Mouse (Mus musculus): ENCODE measurements at regions not wholly inside any gene's neighbourhood (a gene's known extent, or its start where the extent isn't known, plus 50 kb on each side); places are given as distances from the start of the nearest gene placed in this dataset.
"Not testable (repeated sequence)": the region's sequence is repeated elsewhere in the genome, so short reads cannot be mapped to it uniquely, and the experiment has no call there.

DNA sequence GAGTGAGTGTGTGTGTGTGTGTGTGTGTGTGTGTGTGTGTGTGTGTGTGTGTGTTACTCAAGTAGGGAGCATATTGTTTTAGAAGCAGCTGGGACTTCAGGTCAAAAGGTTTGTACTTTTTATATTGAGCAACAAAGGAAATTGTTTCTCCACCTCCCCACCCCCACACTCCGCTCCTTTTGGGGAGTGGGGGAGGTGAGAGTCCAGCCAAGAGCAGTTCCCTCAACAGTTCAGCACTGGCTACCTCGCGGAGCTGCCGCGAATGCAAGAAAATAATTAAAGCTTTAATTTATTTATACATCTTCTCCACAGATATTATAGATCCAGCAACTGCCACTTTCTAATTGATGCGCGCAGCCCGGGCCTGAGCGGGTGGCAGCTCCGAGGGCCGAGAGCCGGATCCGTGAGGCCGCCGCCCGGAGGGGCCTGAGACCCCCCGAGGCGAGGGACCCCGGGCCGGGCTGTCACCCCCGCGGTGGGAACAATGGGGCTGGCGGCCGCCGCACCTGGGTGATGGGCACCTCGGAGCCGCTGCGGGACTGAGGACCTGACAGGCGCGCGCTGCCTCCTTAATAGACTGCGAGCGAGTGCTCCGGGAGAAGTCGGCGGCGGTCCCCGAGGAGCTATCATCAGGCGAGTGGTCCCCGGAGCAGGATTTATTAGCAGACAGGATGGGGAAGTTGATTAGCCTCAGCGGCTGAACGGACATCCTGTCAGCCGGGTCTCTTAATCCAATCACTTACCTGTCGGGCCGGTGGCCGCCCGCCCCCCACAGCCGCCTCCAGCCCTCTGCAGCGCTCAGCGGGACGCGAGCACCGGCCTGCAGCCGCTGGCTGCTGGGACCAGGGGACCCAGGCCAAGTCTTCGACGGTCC, 124.4 kb downstream of the Melk start:
- H3K27me3 ChIP-seq (ENCODE audit: control insufficient read depth, insufficient read depth, low read length): peaks cover 11% of the 10 kb centered on the region
- H3K27ac ChIP-seq (replicated peaks; ENCODE audit: low read depth, low read length): no peak overlapping the region
- DNase-seq (ENCODE audit: low spot score) (peak; percentile 30), ATAC-seq (replicated peaks; ENCODE audit: insufficient number of reproducible peaks, low FRiP score, low TSS enrichment, low read depth) (no peak)
- H3K9me3 ChIP-seq (replicated peaks; ENCODE audit: control insufficient read depth, low read length): no peaks in the 10 kb centered on the region
- H3K4me2 ChIP-seq (ENCODE audit: low read depth, low read length): peak overlapping the region; percentile 56
- H3K9ac ChIP-seq (replicated peaks; ENCODE audit: low read length): peak overlapping the region; percentile 23
- no peaks in the 10 kb centered on the region for H3K36me3 ChIP-seq (replicated peaks; ENCODE audit: control insufficient read depth, insufficient read depth, low read depth, low read length)
- 1% methylated on average over 55 of the region's 56 CpGs for WGBS
- H3K4me3 ChIP-seq (ENCODE audit: low read depth, low read length): peak overlapping the region; percentile 31
- peaks cover 2% of the 10 kb centered on the region; the same call in 1 of the 2 replicates for H3K4me1 ChIP-seq (ENCODE audit: control insufficient read depth, insufficient read depth, low read length)

DNA sequence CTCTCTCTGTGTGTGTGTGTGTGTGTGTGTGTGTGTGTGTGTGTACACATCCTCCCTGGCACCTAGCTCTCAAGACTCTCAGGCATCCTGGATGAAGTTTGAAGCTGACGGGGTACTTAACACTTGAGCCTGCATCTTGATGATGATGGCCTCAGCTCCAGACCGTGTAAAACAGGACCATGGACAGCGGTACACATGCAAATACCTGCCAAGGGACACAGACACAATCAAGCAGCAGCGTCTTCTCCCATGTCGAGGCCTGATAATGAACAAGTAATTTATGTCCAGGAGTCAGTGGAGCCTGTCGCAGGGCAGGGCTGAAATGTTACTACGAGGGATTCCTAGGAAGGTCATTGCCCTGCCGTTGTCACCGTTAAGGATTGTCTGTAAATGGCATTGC, 133.9 kb downstream of the Melk start:
- ATAC-seq (replicated peaks; ENCODE audit: insufficient number of reproducible peaks, low FRiP score, low TSS enrichment, low read depth) (no peak), DNase-seq (ENCODE audit: low spot score) (peak; percentile 72)
- H3K4me3 ChIP-seq (ENCODE audit: low read depth, low read length): no peak overlapping the region
- 35% methylated on average over 9 of the region's 9 CpGs for WGBS
- no peaks in the 10 kb centered on the region for H3K4me1 ChIP-seq (ENCODE audit: control insufficient read depth, insufficient read depth, low read length)
- no peaks in the 10 kb centered on the region for H3K9me3 ChIP-seq (replicated peaks; ENCODE audit: control insufficient read depth, low read length)
- H3K9ac ChIP-seq (replicated peaks; ENCODE audit: low read length): no peak overlapping the region
- H3K27me3 ChIP-seq (ENCODE audit: control insufficient read depth, insufficient read depth, low read length): no peaks in the 10 kb centered on the region
- no peak overlapping the region for H3K27ac ChIP-seq (replicated peaks; ENCODE audit: low read depth, low read length)
- H3K36me3 ChIP-seq (replicated peaks; ENCODE audit: control insufficient read depth, insufficient read depth, low read depth, low read length): no peaks in the 10 kb centered on the region
- no peak overlapping the region for H3K4me2 ChIP-seq (ENCODE audit: low read depth, low read length)

DNA sequence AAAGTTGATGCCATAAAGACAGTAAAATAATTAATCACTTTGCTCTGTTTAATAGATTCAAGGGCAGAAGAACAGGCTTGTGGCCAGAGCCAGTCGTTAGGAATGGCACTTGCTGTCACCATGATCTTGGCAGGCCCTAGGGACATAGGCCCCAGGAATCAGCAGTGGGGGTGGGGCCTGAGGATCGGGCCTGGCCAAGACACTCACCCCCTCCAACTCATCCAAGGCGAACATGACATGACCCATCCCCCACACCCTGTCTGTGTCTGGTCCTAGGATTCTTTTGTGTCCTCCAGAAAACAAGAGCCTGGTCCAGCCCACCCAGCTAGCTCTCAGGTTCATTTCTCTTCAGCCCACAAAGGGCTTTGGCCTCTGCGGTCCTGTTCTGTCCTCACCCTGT, 144.8 kb downstream of the Melk start:
- no peaks in the 10 kb centered on the region for H3K36me3 ChIP-seq (replicated peaks; ENCODE audit: control insufficient read depth, insufficient read depth, low read depth, low read length)
- 39% methylated on average over 4 of the region's 4 CpGs for WGBS
- no peaks in the 10 kb centered on the region for H3K9me3 ChIP-seq (replicated peaks; ENCODE audit: control insufficient read depth, low read length)
- no peaks in the 10 kb centered on the region for H3K27me3 ChIP-seq (ENCODE audit: control insufficient read depth, insufficient read depth, low read length)
- ATAC-seq (replicated peaks; ENCODE audit: insufficient number of reproducible peaks, low FRiP score, low TSS enrichment, low read depth): no peak
- H3K27ac ChIP-seq (replicated peaks; ENCODE audit: low read depth, low read length): no peak overlapping the region
- H3K4me1 ChIP-seq (ENCODE audit: control insufficient read depth, insufficient read depth, low read length): no peaks in the 10 kb centered on the region
- no peak overlapping the region for H3K4me2 ChIP-seq (ENCODE audit: low read depth, low read length)
- H3K9ac ChIP-seq (replicated peaks; ENCODE audit: low read length): no peak overlapping the region
- no peak overlapping the region for H3K4me3 ChIP-seq (ENCODE audit: low read depth, low read length)
- DNase-seq (ENCODE audit: low spot score): no peak

DNA sequence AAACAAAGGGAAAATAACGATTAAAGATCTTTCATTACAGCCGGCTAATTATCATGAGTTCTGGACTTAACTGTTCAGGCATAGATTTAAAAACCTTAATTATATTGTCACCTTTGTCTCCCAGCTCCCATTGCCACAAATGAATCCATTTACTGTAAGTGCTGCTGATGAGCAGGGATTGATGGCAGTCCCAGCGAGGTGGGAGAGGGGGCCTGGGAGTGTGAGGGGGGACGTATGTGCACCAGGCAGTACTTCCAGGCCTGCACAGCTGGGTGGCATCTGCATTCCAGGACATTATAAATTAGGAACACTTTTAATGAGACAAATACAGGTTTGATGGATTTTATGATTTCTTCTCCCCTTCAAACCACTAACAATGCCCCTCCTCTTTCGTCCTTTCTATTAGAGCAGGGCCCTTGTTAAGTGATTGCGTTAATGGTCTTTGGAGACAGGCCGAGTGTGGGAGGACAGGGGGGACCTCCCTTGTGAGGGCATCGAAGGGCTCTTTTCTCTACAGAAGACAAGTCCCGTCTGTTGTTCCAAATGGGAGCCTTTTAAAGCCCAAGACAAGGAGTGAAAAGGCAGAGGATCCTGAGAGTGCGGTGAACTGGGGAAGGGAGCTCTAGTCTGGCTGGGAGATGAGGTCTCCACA, 150.3 kb downstream of the Melk start:
- Histone ChIP-seq H3K27me3 (ENCODE audit: control insufficient read depth, insufficient read depth, low read length) (no peaks in the 10 kb centered on the region), H3K4me3 (ENCODE audit: low read depth, low read length) (no peak overlapping the region), H3K27ac (replicated peaks; ENCODE audit: low read depth, low read length) (no peak overlapping the region), H3K9ac (replicated peaks; ENCODE audit: low read length) (no peak overlapping the region), H3K9me3 (replicated peaks; ENCODE audit: control insufficient read depth, low read length) (no peaks in the 10 kb centered on the region), H3K36me3 (replicated peaks; ENCODE audit: control insufficient read depth, insufficient read depth, low read depth, low read length) (no peaks in the 10 kb centered on the region), H3K4me2 (ENCODE audit: low read depth, low read length) (no peak overlapping the region), H3K4me1 (ENCODE audit: control insufficient read depth, insufficient read depth, low read length) (no peaks in the 10 kb centered on the region)
- DNase-seq (ENCODE audit: low spot score): no peak
- no peak for ATAC-seq (replicated peaks; ENCODE audit: insufficient number of reproducible peaks, low FRiP score, low TSS enrichment, low read depth)
- WGBS: 68% methylated on average over 10 of the region's 10 CpGs

DNA sequence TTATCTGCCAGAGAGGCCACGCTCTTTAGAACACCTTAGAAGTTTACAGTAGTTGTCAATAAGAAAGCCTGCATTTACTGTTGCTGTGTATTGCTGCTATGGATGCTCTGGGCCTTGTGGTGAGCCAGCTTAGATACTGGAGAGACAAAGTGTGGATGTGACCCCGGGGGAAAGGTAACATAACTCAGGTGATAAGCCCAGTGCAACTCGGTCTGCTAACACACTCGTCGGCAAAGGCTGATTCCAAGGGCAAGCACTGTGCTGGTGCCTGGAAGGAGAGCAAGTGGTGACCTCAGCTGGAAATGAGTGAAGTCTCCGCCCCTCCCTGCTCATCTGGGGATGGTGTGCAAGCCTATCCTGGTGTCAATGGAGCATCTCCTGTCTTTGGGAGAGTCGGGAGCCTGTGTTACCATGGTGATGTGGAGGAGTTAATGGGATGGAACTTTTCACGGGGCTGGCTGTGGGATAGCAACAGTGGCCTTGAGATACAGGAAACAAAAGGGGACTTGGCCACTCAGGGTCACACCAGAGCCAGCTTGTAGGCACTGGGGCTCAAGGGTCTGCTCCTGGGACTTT, 151.5 kb downstream of the Melk start:
- Histone ChIP-seq H3K9me3 (replicated peaks; ENCODE audit: control insufficient read depth, low read length) (no peaks in the 10 kb centered on the region), H3K4me1 (ENCODE audit: control insufficient read depth, insufficient read depth, low read length) (no peaks in the 10 kb centered on the region), H3K4me2 (ENCODE audit: low read depth, low read length) (no peak overlapping the region), H3K36me3 (replicated peaks; ENCODE audit: control insufficient read depth, insufficient read depth, low read depth, low read length) (no peaks in the 10 kb centered on the region), H3K9ac (replicated peaks; ENCODE audit: low read length) (no peak overlapping the region), H3K27me3 (ENCODE audit: control insufficient read depth, insufficient read depth, low read length) (no peaks in the 10 kb centered on the region), H3K27ac (replicated peaks; ENCODE audit: low read depth, low read length) (no peak overlapping the region), H3K4me3 (ENCODE audit: low read depth, low read length) (no peak overlapping the region)
- DNase-seq (ENCODE audit: low spot score): no peak
- ATAC-seq (replicated peaks; ENCODE audit: insufficient number of reproducible peaks, low FRiP score, low TSS enrichment, low read depth): 0 out of 2 replicates have a peak, but pooled peaks have one; percentile 59
- WGBS: 60% methylated on average over 8 of the region's 8 CpGs

DNA sequence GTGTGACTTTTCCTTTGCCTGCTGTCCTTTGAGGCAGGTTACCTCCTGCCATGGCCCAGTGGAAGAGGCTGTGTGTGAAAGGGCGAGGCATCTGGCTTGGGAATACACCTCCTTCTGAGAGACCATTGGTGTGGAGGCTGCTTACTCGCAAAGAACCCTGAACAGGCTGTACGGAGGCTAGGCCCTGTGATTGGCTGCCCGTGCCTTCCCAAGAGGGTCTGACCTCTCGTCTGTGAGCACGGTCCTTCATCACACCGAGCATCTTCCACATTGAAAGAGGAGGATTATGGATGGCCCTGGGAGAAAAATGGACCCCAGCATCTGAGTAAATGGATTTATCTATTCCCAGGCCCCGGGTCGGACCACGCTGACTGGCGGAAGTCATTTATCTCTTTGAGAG, 152.9 kb downstream of the Melk start:
- no peak for DNase-seq (ENCODE audit: low spot score)
- H3K9ac ChIP-seq (replicated peaks; ENCODE audit: low read length): no peak overlapping the region
- H3K4me2 ChIP-seq (ENCODE audit: low read depth, low read length): no peak overlapping the region
- no peak for ATAC-seq (replicated peaks; ENCODE audit: insufficient number of reproducible peaks, low FRiP score, low TSS enrichment, low read depth)
- H3K27me3 ChIP-seq (ENCODE audit: control insufficient read depth, insufficient read depth, low read length): no peaks in the 10 kb centered on the region
- H3K36me3 ChIP-seq (replicated peaks; ENCODE audit: control insufficient read depth, insufficient read depth, low read depth, low read length): no peaks in the 10 kb centered on the region
- H3K4me3 ChIP-seq (ENCODE audit: low read depth, low read length): no peak overlapping the region
- H3K9me3 ChIP-seq (replicated peaks; ENCODE audit: control insufficient read depth, low read length): no peaks in the 10 kb centered on the region
- H3K27ac ChIP-seq (replicated peaks; ENCODE audit: low read depth, low read length): no peak overlapping the region
- no peaks in the 10 kb centered on the region for H3K4me1 ChIP-seq (ENCODE audit: control insufficient read depth, insufficient read depth, low read length)
- 83% methylated on average over 11 of the region's 11 CpGs for WGBS

DNA sequence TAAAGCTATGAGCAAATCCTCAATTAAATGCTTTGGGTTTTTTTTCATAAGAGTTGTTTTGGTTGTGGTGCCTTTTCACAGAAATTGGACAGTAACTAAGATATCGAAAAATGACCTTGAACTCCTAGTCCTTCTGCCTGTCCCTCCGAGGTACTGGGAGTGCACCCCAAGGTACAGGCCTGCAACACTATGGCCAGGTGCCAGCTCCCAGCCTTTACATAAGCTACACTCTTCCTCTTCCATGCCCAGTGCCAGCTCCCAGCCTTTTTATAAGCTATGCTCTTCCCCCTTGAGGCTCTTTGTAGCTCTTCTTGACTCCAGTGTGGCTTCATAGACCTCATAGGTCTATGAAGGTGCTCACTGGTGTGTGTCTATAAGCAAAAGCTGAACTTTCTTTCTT, 155.2 kb downstream of the Melk start:
- WGBS: 95% methylated on average over 2 of the region's 2 CpGs
- Histone ChIP-seq H3K4me2 (ENCODE audit: low read depth, low read length) (no peak overlapping the region), H3K9me3 (replicated peaks; ENCODE audit: control insufficient read depth, low read length) (no peaks in the 10 kb centered on the region), H3K36me3 (replicated peaks; ENCODE audit: control insufficient read depth, insufficient read depth, low read depth, low read length) (no peaks in the 10 kb centered on the region), H3K9ac (replicated peaks; ENCODE audit: low read length) (no peak overlapping the region), H3K27me3 (ENCODE audit: control insufficient read depth, insufficient read depth, low read length) (no peaks in the 10 kb centered on the region), H3K4me1 (ENCODE audit: control insufficient read depth, insufficient read depth, low read length) (no peaks in the 10 kb centered on the region), H3K4me3 (ENCODE audit: low read depth, low read length) (no peak overlapping the region), H3K27ac (replicated peaks; ENCODE audit: low read depth, low read length) (no peak overlapping the region)
- ATAC-seq (replicated peaks; ENCODE audit: insufficient number of reproducible peaks, low FRiP score, low TSS enrichment, low read depth) (no peak), DNase-seq (ENCODE audit: low spot score) (no peak)

DNA sequence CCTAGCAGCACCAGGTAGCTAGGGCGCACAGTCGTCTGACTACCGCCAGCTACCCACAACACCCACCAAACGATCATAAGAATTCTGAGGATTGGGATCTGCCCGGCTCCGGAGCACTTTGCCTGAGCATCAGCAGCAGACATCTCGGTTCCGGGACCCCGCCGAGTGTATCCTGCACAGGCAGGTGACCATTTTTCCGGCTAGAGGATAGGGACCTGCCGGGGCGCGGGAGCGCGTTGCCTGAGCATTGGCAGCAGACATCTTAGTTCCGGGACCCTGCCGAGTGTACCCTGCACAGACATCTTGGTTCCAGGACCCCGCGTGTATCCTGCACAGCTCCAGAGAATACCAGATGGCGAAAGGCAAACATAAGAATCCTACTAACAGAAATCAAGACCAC, 172.8 kb downstream of the Melk start:
- H3K27ac ChIP-seq (replicated peaks; ENCODE audit: low read depth, low read length); H3K4me3 ChIP-seq (ENCODE audit: low read depth, low read length); H3K9ac ChIP-seq (replicated peaks; ENCODE audit: low read length); DNase-seq (ENCODE audit: low spot score); H3K9me3 ChIP-seq (replicated peaks; ENCODE audit: control insufficient read depth, low read length); H3K36me3 ChIP-seq (replicated peaks; ENCODE audit: control insufficient read depth, insufficient read depth, low read depth, low read length); H3K27me3 ChIP-seq (ENCODE audit: control insufficient read depth, insufficient read depth, low read length); H3K4me2 ChIP-seq (ENCODE audit: low read depth, low read length); H3K4me1 ChIP-seq (ENCODE audit: control insufficient read depth, insufficient read depth, low read length); ATAC-seq (replicated peaks; ENCODE audit: insufficient number of reproducible peaks, low FRiP score, low TSS enrichment, low read depth): not testable (repeated sequence)
- 89% methylated on average over 21 of the region's 21 CpGs for WGBS
